Mouse (Mus musculus) c-Kit-negative CD71-positive TER-119-positive erythroid progenitor cells, embryonic 14.5 days (primary cell): Measurements from ENCODE around the gene Nebl.

Source experiments
- DNase-seq: peaks from one replicate; pipeline ENCODE4 v3.0.0-alpha.2; 2013; ENCODE audit warnings: low read depth, low spot score

The Nebl gene

DNA sequence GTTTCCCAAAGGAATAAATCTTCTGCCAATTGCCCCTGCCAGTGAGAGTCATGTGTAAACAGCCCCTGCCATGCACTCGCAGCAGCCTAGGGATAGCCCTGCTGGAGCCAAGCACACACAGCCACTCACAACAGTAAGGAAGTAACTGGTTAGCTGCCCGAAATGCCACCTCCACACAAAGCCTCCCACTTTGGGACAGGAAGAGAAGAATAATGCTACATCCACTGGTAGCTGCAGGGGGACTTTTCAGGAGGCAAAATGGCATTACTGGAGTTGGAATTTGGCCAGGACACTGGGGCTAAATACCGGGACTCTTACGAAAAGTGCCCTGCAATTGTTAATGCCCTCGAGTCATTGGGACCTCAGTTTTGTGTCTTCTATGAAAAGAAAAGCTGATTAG, 92.6 kb downstream of the Nebl start:
- DNase-seq: no peak

DNA sequence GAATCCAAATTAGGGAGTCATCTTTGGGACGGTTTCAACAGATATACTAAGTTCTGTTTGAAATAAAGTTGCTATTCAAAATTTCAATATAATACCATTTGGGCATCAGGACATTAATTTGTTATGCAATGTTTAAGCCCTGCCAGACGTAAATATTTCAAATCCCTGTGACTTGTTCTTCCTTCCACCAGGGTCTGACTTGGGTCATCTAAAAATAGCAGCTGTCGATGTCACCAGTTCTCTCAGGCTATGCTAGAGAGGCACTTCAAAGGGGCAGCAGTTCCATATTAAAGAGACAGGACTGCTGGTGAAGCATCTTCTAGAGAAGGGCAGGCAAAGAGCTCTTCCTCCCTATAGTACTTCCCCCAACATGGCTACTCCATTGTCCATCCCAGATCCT, 107.3 kb downstream of the Nebl start:
- DNase-seq: no peak

DNA sequence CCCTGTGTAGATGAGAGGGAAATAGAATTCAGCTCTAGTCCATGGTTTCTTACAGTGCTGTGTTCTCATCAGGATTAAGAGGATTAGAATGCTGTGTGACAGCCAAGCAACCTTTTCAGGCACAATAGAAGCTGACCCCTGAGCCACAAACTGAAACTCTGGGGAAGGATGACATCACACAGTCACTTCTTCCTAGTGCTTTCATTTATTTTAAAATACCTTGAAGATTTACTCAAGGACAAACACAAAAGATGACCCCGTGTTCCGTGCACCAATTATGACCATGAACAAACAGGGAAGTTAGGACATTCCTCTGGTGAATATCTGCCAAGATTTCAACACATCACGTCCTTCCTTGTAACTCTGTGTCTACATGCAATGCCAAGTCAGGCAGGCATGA, 121.0 kb downstream of the Nebl start:
- no peak for DNase-seq

DNA sequence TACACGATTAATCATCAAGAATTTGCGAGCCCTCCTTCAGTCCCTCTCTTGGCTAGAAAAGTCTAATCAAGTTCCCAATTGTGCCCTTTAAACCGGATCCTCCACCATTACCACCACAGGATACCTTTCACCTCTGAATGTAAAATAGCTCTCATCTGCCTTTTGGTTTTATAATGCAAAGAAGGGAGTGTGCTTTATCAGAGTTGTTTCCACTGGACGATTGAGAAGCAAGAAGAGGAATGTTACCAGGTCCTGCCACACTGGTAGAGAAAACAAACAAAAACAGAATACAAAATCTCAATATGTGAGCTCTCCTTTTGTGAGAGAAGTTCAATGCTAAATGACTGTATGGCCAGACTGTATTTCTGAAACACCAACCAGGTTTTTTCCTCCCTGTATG, 127.7 kb downstream of the Nebl start:
- DNase-seq: no peak

DNA sequence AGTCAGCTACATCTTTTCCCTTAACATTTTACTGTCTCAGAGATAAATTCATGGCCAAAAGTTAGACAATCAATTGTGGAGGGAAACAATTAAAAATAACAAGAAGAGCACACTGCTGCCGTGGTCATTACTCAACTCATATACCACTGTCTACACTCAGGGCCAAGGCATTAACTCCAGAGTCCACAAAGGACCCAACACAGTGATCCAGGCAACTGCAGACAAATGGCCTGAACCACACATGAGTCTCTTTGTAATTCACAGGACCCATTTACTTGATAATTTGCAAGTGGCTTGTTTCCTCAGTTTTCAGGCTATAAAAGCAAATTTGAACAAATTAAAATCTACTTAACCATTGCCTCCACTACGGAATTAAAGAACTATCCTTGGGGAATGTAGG, 130.6 kb downstream of the Nebl start:
- DNase-seq: no peak

DNA sequence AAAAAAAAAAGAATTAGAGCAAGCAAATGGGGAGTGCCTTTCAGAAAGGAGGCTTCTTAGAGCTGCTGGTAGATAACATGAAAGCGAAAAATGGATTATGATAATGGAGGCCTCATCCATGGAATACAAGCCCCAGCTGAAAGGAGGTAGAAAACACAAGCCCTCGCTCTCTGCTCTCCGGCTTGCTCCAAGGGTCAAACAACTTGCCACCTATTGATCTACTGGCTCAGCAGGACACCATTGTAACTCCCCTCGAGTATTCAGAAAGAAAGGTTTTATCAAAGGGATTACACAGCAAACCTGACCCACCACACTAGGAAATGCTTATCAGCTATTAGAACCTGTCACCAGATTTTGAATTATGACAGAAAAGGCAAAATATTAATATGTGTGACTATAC, 131.4 kb downstream of the Nebl start:
- DNase-seq: no peak

DNA sequence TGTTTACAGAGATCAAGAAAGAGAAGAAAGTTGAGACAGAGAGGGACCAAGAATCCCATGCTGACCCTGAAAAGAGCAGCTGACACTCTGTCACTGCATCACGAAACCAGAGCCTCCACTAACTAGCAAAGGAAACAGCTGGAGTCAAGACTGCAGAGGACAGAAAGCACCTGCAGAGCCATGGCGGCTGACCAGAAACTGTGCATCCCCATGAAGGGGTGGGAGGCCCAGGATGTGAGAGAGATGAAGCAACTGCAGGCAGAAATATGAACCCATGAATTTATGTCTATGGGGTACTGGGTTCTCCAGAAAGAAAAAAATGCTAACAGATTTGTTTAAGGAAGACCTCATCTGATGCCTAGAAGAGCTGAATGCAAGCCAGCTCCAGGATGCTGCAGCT, 133.3 kb downstream of the Nebl start:
- DNase-seq: no peak

DNA sequence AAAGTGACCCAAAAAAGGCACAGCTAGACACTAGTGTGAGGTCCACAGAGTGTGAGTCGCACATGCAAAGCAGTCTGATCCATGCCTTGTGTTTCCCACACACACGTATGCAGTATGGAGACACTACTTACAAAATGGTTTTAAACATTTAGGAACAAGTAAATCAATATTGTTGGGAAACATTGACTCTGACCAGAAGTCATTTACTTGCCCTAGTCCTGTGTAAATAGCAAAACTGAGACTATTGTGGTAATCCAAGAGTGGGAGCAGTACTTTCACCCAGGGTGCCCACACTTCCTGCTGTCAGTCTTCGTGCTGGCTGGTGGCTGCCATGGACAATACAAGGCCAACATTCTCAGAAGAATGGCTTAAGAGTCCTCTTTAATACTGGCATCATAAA, 141.6 kb downstream of the Nebl start:
- DNase-seq: no peak

DNA sequence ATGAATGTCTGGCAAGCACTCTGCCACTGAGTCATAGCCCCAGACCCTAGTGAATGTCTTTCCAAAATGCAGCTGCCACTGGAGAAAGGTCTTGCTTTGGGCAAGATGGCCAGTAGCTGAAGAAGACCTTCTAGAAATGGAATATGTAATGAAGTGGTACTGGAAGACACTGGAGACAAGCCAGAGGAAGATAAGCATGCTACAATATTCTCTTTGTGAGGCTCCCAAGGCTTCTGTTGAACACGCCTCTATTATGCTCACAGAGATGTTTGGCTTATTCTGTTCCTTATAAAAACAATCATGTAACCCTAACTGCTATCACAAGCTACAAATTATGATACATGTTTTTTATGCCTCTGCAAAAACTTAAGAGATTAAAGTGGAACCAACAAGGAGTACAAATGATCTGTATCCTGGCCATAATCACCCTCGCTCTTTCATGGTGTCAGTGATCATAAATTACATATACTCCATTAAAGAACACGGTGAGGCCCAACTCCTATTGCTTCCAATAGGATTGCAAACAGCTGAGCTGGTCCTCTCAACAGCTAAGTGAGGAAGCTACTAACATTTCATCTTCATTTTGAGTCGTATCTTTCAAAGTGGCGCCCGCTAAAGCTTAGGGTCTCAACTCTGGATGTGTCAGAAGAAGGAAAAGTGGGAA, 145.8 kb downstream of the Nebl start:
- DNase-seq: no peak

DNA sequence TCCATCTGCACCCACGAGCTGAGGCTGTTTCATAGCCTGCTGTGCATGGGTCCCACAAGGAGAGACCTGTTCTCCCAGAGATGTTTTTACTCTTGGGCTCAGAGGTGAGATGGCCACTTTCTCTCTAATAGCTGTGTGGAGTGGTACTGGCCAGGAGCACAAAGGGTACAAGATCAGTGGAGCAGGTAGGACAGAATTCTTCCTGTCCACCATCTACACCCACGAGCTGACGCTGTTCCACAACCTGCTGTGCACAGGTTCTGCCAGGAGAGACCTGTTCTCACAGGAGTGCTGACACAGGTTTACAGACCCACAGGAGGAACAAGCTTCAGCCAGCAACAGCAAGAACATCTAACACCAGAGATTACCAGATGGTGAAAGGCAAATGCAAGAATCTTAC, 155.6 kb downstream of the Nebl start:
- no peak for DNase-seq

DNA sequence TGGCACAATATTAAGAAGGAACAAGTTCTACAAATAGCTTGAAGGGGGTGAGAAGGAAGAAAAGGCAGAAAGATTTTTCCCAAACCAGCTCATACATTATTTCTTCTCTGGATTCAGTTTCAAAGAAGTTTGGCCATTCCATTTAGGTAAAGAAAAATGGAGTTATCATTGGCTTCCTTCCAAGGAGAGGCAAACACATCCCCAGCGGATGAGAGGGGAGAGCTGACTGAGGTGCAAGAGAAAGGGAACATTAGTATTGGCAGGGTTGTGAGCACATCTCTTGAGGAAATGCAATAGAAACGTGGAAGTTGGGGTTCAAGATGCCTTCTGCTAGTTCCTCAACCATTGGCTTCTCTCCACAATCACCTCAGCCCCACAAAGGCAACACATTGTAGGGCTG, 159.5 kb downstream of the Nebl start:
- no peak for DNase-seq

DNA sequence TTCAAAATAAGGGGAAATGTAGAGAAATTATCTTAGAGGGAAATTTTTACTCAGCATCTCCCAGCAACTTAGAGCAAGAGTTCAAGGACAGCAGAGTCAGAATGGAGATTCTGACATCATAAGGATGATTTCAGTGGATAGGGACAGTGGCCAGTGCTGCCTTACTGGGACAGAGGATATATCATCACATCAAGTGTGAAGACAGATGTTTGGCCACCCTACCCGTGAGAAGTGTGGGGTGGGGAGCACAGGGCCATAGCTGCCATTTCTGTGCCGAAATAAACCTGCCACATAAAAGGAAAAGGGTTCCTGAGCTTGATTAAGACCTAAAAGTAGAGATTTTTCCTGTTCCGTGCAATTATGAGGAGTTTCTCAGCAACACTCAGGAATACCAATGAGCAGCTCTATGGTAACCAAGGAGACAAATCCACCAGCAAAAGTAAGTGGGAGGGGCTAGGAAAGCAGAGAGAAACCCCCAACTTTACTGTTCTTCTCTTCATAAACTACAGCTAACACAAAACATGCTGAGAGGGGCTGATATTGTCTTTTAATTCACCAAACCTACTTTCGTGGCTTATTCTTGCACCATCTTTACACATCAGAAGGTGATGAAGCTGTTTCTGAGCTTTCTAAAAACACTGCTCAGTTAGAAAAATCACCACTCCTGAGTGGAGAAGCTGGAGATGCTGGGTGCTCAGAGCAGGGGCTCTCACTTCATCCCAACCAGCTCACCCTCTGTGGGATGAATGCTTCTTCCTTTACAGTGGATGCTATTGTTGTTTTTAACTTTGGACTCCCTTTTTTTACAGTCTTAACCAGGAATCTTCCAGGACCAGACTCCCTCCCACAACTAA, 172.1 kb downstream of the Nebl start:
- DNase-seq: no peak

DNA sequence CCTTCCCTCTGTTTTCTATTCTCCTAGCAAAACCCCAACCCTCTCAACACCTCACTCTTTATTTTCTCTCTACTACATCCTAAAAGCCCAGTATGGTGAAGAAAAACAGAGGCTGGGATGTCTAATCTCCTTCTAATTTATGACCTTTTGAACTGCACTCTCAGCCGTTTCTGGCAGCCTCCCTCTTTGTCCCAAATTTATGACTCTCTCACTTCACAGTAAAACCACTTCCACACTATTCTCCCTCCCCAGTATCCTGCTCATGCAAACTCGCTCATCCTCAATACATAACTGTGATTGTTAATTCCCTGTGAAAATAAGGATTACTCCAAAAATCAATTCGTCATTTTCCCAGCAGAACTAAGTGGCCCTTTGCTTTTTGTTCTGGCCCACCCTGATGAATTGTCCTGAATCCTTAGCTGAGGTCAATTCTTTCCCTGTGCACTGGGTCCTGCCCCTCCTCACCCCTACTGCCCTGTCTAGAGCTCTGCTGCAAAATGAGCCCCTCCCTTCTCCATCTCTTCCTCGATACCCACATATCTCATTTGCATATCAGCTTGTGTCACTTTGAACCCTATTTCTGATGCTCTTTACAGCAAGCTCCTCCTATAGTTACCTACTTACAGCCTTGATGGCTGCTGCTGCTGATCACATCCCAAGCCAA, 181.2 kb downstream of the Nebl start:
- DNase-seq: no peak

DNA sequence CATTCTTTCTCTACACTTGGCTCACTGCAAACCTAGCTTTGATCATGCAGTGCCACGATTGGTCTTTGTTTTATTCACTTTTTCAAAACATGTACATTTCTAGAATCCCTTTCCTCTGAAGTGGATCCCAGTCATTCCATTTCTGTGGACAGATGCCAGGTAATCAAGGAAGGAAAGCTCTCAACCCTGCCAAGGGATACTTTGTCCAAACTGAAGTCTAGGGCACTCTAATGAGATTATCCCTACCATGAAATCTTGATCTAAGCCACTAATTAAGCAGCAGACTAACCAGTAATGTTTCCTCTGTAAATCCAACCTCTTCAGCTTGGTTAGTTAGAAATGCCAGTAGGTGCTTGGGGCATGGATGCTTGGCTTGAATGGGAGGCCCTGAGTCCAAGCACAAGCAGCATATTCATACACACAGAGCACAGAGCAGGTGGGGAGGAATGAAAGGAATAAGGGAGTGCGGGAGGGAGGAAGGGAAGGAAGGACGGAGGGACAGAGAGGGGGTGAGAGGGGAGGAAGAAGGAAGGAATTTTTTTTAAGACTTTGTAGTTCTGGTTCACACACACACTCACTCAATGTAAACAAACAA, 184.8 kb downstream of the Nebl start:
- DNase-seq: no peak

DNA sequence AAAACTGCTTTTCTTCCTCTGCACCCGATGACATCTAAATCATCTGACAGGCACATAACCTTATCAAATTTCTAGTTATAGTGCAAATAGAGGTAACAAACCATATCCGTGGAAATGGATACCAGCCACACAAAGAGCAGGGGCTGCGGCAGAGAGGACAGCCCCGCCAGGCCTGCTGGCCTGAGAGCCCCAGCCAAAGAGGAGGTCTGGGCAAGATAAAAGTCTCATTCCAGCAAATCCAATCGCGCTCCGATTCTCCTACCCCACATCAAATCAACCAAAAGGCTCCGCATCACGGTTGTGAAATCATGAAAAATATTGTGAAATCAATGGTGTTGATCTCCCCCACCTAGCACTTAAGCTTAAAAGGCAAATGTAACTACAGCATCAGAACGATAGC, 191.5 kb downstream of the Nebl start:
- DNase-seq: no peak

DNA sequence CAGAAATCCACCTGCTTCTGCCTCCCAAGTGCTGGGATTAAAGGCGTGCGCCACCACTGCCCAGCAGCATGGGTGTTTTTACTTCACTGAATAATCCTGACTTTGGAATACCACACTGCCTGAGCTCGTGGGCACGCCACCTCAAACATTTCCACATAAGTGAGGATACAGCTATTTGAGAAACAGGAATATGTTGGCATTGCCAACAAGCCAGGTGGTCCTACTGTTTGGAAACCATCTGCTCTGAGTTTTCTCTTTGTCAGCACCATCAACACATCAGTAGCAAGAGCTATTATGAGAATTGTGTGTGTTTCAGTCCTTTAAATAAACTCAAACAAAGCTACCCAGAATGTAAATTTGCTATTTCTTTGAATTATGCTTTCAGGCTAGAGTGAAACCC, 192.8 kb downstream of the Nebl start:
- DNase-seq: no peak

DNA sequence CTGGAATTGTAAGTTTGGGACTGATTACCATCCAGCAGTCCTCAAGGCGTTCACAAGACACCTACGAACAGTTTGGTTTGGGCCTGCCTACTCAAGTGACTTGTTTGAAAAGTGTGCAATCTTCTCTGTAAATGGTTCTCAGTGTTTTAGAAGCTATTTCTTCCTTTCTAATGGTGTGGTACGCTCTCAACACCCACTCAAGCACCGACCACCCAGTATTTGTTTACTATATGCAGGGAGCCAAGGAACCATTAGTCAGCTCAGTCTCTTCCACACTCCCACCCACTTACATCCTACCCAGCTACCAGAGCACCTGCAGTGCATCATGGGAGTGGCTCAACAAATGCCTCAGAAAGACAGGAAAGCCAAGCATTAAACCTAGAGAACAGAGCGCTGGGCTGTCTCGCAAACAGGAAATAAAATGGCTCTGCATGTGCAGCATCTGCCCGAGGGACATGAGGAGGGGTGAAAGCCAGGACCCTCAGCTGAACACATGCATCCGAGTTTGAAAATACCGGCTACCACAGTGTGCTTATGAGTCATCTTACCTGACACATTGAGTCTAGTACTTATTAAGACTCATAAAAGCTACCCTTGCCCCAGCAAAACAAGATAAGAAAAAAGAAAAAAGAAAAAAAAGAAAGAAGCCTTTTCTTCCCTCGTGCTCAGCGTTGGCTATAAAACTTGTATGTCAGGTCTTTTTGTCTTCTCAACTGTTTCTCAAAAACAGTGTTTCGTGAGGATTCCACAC, 199.7 kb downstream of the Nebl start:
- no peak for DNase-seq

DNA sequence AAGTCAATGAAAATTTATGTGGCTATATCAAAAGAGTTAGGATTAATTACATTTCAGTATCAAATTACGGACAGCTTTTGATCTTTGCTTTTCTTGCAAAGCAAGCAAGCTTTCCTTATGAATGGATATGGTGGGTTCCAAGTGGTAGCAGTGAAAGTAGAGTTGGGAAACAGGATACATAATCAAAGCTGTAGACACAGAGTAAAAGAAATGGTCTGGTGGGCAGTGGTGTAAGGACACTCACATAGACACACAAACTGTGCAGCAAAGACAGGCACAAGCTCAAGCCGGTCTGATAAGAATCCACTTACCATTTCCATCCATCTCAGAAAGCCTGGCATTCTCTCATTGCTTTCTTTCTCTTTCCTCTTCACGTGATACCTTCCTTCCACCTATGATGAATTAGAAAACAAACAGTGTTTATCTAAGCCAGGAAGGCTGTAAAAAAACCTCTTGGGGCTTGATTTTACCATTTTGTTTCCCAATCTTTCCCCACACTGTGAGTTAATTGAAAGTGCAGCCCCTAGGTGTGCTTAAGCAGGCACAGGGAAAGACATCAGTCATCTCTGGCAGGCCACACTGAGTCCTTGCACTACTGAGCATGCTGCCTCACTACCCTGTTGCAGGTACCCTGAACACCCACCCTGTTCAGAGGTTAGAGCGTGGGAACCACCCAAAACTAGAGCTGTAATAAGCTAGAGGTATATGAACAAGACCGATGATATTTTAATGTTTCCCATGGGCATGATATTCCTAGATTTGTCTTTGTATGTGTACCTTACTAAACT, 205.3 kb downstream of the Nebl start:
- DNase-seq: no peak

DNA sequence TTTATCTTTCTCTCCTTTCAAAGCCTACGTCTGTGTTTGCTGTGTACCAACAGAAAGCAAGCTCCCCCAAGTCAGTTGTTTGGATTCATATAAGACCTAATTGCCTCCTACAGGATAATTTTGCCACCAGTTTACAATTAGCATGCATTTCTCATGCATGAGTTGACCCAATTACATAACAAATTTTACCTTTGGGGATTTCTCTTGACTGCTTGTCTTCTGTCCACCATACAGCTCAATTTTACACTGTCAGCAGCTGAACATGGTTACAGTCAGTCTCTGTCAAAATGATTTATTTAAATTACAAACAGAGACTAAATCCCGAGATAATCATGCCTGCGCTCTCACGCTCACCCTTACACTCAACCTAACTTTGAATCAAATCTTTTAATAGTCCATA, 206.1 kb downstream of the Nebl start:
- DNase-seq: no peak

DNA sequence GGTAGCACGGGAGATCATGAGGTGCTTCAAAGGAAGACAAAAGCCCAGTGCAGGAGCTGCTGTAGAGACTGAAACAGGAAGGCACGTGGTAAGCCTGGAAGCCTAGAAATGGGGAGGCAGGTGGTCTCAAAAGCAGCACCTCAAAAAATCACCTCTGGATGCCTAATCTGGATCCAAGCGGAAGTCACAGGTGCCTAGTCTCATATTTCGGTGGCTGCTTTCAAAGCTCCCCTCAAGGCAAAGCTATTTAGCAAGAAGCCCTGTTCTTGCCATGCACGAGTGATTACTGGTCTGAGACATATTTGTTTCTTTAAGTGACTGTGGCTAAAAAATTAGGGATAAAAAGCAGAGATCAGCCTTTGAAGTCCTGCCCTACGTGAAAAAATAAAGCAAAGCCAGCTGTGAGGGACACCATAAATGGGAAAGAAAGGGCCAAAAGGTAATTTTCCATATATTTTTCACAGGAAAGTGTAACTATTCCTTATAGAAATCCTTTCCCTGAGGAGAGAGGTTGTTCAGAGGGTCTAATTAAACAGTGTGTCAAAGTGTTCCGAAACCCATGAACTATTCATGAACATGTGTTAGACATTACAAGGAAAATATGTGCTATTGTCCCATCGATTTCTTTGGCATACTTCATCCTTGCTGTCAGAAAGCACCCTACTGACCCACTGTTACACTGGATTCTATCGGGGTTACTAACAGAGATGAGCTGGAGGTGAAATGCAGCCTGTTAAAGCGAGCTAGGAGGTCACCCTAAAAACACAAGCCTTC, 206.9 kb downstream of the Nebl start:
- DNase-seq: no peak
